19 mouse cellular contexts compared by ENCODE assay signal in genomic region chr5:77427986-77428385, GRCm38 (mm10). TPM values are rescaled to one million over a fixed set of nuclear protein-coding genes. Genes with fewer than 3 reads are reported as not detected.
DNase-seq lines count a peak whose midpoint lies in the region; ATAC-seq and TF ChIP-seq lines count a peak whose summit lies in the region.
"Had no signal": no experiment of that assay in that cellular context is flagged by ENCODE, and none has a peak within 500 bp of the region (broad histone marks: within the 10 kb centered on the region; RNA-seq: fewer than 3 reads in every experiment).

No protein-coding gene starts in this region.

- intact Hi-C loops in gastrocnemius, adult 2 months (cut with DNase I) = no loop called here

- H3K4me1 ChIP-seq in intestine, embryonic 14.5 days (replicated peaks; ENCODE audit: control insufficient read depth, insufficient read depth, low read length) = 0 out of 2 replicates have a peak, but pooled peaks cover 2% of the 10 kb centered on the region
- H3K4me1 ChIP-seq in intestine, embryonic 15.5 days (replicated peaks) = no peaks in the 10 kb centered on the region
- no peaks in the 10 kb centered on the region; the same call in 1 of the 2 replicates for H3K4me1 ChIP-seq in lung, embryonic 16.5 days (replicated peaks; ENCODE audit: control insufficient read depth, insufficient read depth, low read length)
- 0 out of 2 replicates have a peak, but pooled peaks cover 6% of the 10 kb centered on the region for H3K4me1 ChIP-seq in embryonic facial prominence, embryonic 15.5 days
- H3K4me1 ChIP-seq: embryonic facial prominence, embryonic 12.5 days; forebrain, embryonic 13.5 days; heart, embryonic 12.5 days; hindbrain, embryonic 13.5 days had no signal

- no peak for TF ChIP-seq CTCF in gastrocnemius, adult 2 months (IDR thresholded peaks at IDR 0.05)

- no peaks in the 10 kb centered on the region for H3K9me3 ChIP-seq in intestine, embryonic 14.5 days (ENCODE audit: control insufficient read depth, low read length)
- H3K9me3 ChIP-seq in intestine, embryonic 15.5 days = no peaks in the 10 kb centered on the region
- H3K9me3 ChIP-seq in lung, embryonic 16.5 days (ENCODE audit: control insufficient read depth, low read length) = no peaks in the 10 kb centered on the region
- H3K9me3 ChIP-seq in embryonic facial prominence, embryonic 15.5 days (replicated peaks) = no peaks in the 10 kb centered on the region
- H3K9me3 ChIP-seq: hindbrain, embryonic 13.5 days had no signal

- WGBS in intestine, embryonic 14.5 days = 89% methylated on average over 5 of the region's 5 CpGs
- WGBS in intestine, embryonic 15.5 days = 88% methylated on average over 5 of the region's 5 CpGs
- WGBS in lung, embryonic 16.5 days = 72% methylated on average over 5 of the region's 5 CpGs
- WGBS in embryonic facial prominence, embryonic 15.5 days = 59% methylated on average over 5 of the region's 5 CpGs

- H3K9ac ChIP-seq in intestine, embryonic 14.5 days (ENCODE audit: low read length) = no peak overlapping the region
- no peak overlapping the region for H3K9ac ChIP-seq in intestine, embryonic 15.5 days
- no peak overlapping the region for H3K9ac ChIP-seq in lung, embryonic 16.5 days (ENCODE audit: low read length)
- no peak overlapping the region for H3K9ac ChIP-seq in embryonic facial prominence, embryonic 15.5 days
- H3K9ac ChIP-seq: embryonic facial prominence, embryonic 12.5 days; forebrain, embryonic 13.5 days; forebrain, postnatal 0 days; heart, embryonic 12.5 days; hindbrain, embryonic 13.5 days had no signal

- DNase-seq in gastrocnemius, adult 2 months = no peak
- DNase-seq in gastrocnemius, postnatal 10 days = no peak
- peak; percentile 2 for DNase-seq in intestine, embryonic 14.5 days (ENCODE audit: low spot score)
- no peak for DNase-seq in lung, postnatal 36 days
- DNase-seq: adrenal gland, postnatal 10 days; cerebellum, adult 11 months; cerebellum, adult 8-10 months; embryo, embryonic 11 days; forebrain, postnatal 0 days; heart, adult 2 months had no signal

- peak overlapping the region; percentile 41 for H3K27ac ChIP-seq in gastrocnemius, adult 2 months
- H3K27ac ChIP-seq in intestine, embryonic 14.5 days (ENCODE audit: low read depth) = no peak overlapping the region
- no peak overlapping the region for H3K27ac ChIP-seq in intestine, embryonic 15.5 days
- H3K27ac ChIP-seq in lung, embryonic 16.5 days (ENCODE audit: low read length) = no peak overlapping the region
- 0 out of 2 replicates have a peak overlapping the region, but pooled peaks have one; percentile 44 for H3K27ac ChIP-seq in embryonic facial prominence, embryonic 15.5 days (replicated peaks)
- H3K27ac ChIP-seq: embryonic facial prominence, embryonic 12.5 days; forebrain, embryonic 13.5 days; heart, adult 2 months; hindbrain, embryonic 13.5 days; hindbrain, postnatal 0 days had no signal

- H3K4me2 ChIP-seq in intestine, embryonic 14.5 days (ENCODE audit: low read length) = no peak overlapping the region
- H3K4me2 ChIP-seq in intestine, embryonic 15.5 days (replicated peaks) = no peak overlapping the region
- no peak overlapping the region for H3K4me2 ChIP-seq in lung, embryonic 16.5 days (ENCODE audit: low read depth, low read length)
- H3K4me2 ChIP-seq in embryonic facial prominence, embryonic 15.5 days (replicated peaks) = no peak overlapping the region
- H3K4me2 ChIP-seq: embryonic facial prominence, embryonic 12.5 days; forebrain, embryonic 13.5 days; heart, embryonic 12.5 days; hindbrain, embryonic 13.5 days had no signal

- no peak for ATAC-seq in intestine, embryonic 14.5 days (replicated peaks; ENCODE audit: low FRiP score, low TSS enrichment, low read depth)
- no peak for ATAC-seq in intestine, embryonic 15.5 days
- peak; percentile 51; the same call in 1 of the 2 replicates for ATAC-seq in lung, embryonic 16.5 days (ENCODE audit: low read depth)
- no peak for ATAC-seq in embryonic facial prominence, embryonic 15.5 days (ENCODE audit: insufficient number of reproducible peaks, low FRiP score, low TSS enrichment, low read depth)
- ATAC-seq: forebrain, embryonic 13.5 days; forebrain, postnatal 0 days; hindbrain, postnatal 0 days had no signal

- no peaks in the 10 kb centered on the region for H3K27me3 ChIP-seq in intestine, embryonic 14.5 days (replicated peaks; ENCODE audit: control insufficient read depth, insufficient read depth, low read length)
- H3K27me3 ChIP-seq in intestine, embryonic 15.5 days (replicated peaks) = no peaks in the 10 kb centered on the region
- H3K27me3 ChIP-seq in lung, embryonic 16.5 days (ENCODE audit: control insufficient read depth, insufficient read depth, low read depth, low read length) = no peaks in the 10 kb centered on the region
- H3K27me3 ChIP-seq in embryonic facial prominence, embryonic 15.5 days = no peaks in the 10 kb centered on the region
- H3K27me3 ChIP-seq: embryonic facial prominence, embryonic 12.5 days; forebrain, embryonic 13.5 days; heart, embryonic 12.5 days; hindbrain, embryonic 13.5 days had no signal

- H3K36me3 ChIP-seq in intestine, embryonic 14.5 days (ENCODE audit: control insufficient read depth, insufficient read depth, low read length) = no peaks in the 10 kb centered on the region
- H3K36me3 ChIP-seq in intestine, embryonic 15.5 days = no peaks in the 10 kb centered on the region
- H3K36me3 ChIP-seq in lung, embryonic 16.5 days (ENCODE audit: control insufficient read depth, insufficient read depth, low read length) = no peaks in the 10 kb centered on the region
- no peaks in the 10 kb centered on the region for H3K36me3 ChIP-seq in embryonic facial prominence, embryonic 15.5 days
- H3K36me3 ChIP-seq: embryonic facial prominence, embryonic 12.5 days; heart, embryonic 12.5 days; hindbrain, embryonic 13.5 days had no signal

- H3K4me3 ChIP-seq in gastrocnemius, adult 2 months = no peak overlapping the region
- H3K4me3 ChIP-seq in intestine, embryonic 14.5 days (ENCODE audit: low read depth, low read length) = no peak overlapping the region
- H3K4me3 ChIP-seq in intestine, embryonic 15.5 days (replicated peaks) = no peak overlapping the region
- H3K4me3 ChIP-seq in lung, embryonic 16.5 days (ENCODE audit: low read length) = no peak overlapping the region
- no peak overlapping the region for H3K4me3 ChIP-seq in embryonic facial prominence, embryonic 15.5 days (replicated peaks)
- H3K4me3 ChIP-seq: embryonic facial prominence, embryonic 12.5 days; forebrain, embryonic 13.5 days; heart, adult 2 months; heart, embryonic 12.5 days; hindbrain, embryonic 13.5 days had no signal

RNA-seq across cellular contexts. Expression of gene Igfbp7, which starts 20.1 kb away (rescaled TPM):
- 10 to 100 TPM; 63.6 to 92.5 TPM for total RNA-seq in gastrocnemius, adult 2 months (2021)
- total RNA-seq in gastrocnemius, postnatal 10 days (2021) = 100 to 1,000 TPM; 330 to 348 TPM
- polyA plus RNA-seq in intestine, embryonic 14.5 days (2014; fragmentation: Nextera tagmentation; extraction: Ambion mirVana) = 52.4 and 57.9 TPM in 2 replicates
- 87.4 and 92.5 TPM in 2 replicates for polyA plus RNA-seq in intestine, embryonic 15.5 days (2015; fragmentation: Nextera tagmentation; extraction: Ambion mirVana)
- 99.8 and 104 TPM in 2 replicates for polyA plus RNA-seq in lung, embryonic 16.5 days (2015; fragmentation: Nextera tagmentation; extraction: Ambion mirVana)
- 107 and 116 TPM in 2 replicates for polyA plus RNA-seq in embryonic facial prominence, embryonic 15.5 days (2015; fragmentation: Nextera tagmentation; extraction: Ambion mirVana)
- total RNA-seq: MEL had no signal

Comparison
In these comparisons a context has a peak if more than half of its experiments do, and no peak if none do; other contexts are left out.
1. H3K27ac ChIP-seq: peak in gastrocnemius, adult 2 months (single experiment) and embryonic facial prominence, embryonic 15.5 days (single experiment); none in intestine, embryonic 14.5 days (single experiment), intestine, embryonic 15.5 days (single experiment) and lung, embryonic 16.5 days (single experiment).